Mouse (Mus musculus) CD8-positive naive resting alpha-beta T cell, adult 2 months (primary cell): ENCODE data around the gene Phb2.

ENCODE experiments used
- DNase-seq, 2 experiments: peaks; one replicate each; pipeline ENCODE4 v3.0.0; 2022; ENCODE audit warnings: low read depth in 2 of 2, low spot score in 2 of 2

Phb2 gene

GRCm38 (mm10) chr6:124690517-124690916 is 21.6 kb upstream of the Phb2 start:
- no peak for DNase-seq

GRCm38 (mm10) chr6:124693243-124693981 is 18.7 kb upstream of the Phb2 start:
- DNase-seq, result no peak

GRCm38 (mm10) chr6:124694166-124694955 is 17.8 kb upstream of the Phb2 start:
- peak; percentile 70 to 72 for DNase-seq

- DNase-seq, result no peak
Observed at GRCm38 (mm10) chr6:124696441-124697150, 15.5 kb upstream of the Phb2 start.

GRCm38 (mm10) chr6:124698751-124699150 is 13.4 kb upstream of the Phb2 start:
- DNase-seq, result no peak

- no peak for DNase-seq
Observed at GRCm38 (mm10) chr6:124699366-124699765, 12.8 kb upstream of the Phb2 start.

GRCm38 (mm10) chr6:124699962-124700610 is 12.1 kb upstream of the Phb2 start:
- DNase-seq, result no peak

- DNase-seq, result peak in 1 of 2 experiments; percentile 22
Observed at GRCm38 (mm10) chr6:124701338-124701737, 10.8 kb upstream of the Phb2 start.

GRCm38 (mm10) chr6:124702102-124702783 is 9.9 kb upstream of the Phb2 start:
- no peak for DNase-seq

GRCm38 (mm10) chr6:124702784-124703103 is 9.4 kb upstream of the Phb2 start:
- peak; percentile 70 to 83 for DNase-seq

GRCm38 (mm10) chr6:124703789-124704188 is 8.3 kb upstream of the Phb2 start:
- DNase-seq, result no peak

- no peak for DNase-seq
Observed at GRCm38 (mm10) chr6:124704417-124704816, 7.7 kb upstream of the Phb2 start.

GRCm38 (mm10) chr6:124706061-124706627 is 6.0 kb upstream of the Phb2 start:
- DNase-seq, result no peak

- DNase-seq, result no peak
Observed at GRCm38 (mm10) chr6:124708289-124708889, 3.7 kb upstream of the Phb2 start.

- no peak for DNase-seq
Observed at GRCm38 (mm10) chr6:124712918-124713317, 782 bp downstream of the Phb2 start.

- DNase-seq, result no peak
Observed at GRCm38 (mm10) chr6:124716864-124717490, 4.8 kb downstream of the Phb2 start.

GRCm38 (mm10) chr6:124717968-124718367 is 5.8 kb downstream of the Phb2 start:
- DNase-seq, result no peak

GRCm38 (mm10) chr6:124718703-124719102 is 6.6 kb downstream of the Phb2 start:
- no peak for DNase-seq

GRCm38 (mm10) chr6:124719354-124719978 is 7.3 kb downstream of the Phb2 start:
- no peak for DNase-seq
